Comparison of ENCODE assay signal across 24 mouse cellular contexts in the genomic region with DNA sequence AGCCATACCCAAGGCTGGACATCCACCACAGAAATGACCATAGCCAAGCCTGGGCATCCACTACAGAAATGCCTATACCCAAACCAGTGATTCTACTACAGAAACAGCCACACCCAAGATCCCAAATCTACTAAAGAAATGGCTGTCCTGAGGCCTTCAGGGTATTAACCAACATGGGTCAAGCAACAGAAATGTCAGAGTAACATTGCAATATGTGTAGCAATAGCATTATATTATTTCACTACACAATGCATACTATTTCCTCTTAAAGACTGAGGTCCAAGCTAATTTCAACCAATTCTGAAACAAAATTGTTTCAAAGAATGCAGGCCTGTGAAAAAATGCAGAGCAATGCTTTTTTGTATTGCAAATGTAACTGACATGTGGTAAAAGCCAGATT.
"Had no signal": no experiment of that assay in that cellular context is flagged by ENCODE, and none has a peak within 500 bp of the region (broad histone marks: within the 10 kb centered on the region; RNA-seq: fewer than 3 reads in every experiment).

No protein-coding gene starts in this region.

- H3K36me3 ChIP-seq: heart, embryonic 10.5 days; heart, embryonic 12.5 days; hindbrain, embryonic 10.5 days; hindbrain, embryonic 12.5 days; limb, embryonic 10.5 days; limb, embryonic 12.5 days had no signal

- H3K4me1 ChIP-seq: heart, embryonic 10.5 days; heart, embryonic 12.5 days; hindbrain, embryonic 12.5 days; limb, embryonic 12.5 days had no signal

- H3K4me2 ChIP-seq: heart, embryonic 12.5 days; hindbrain, embryonic 12.5 days; hindbrain, embryonic 14.5 days; limb, embryonic 12.5 days; liver, embryonic 11.5 days had no signal

- H3K9ac ChIP-seq: forebrain, postnatal 0 days; heart, embryonic 12.5 days; hindbrain, embryonic 12.5 days; hindbrain, embryonic 14.5 days; limb, embryonic 12.5 days had no signal

- H3K4me3 ChIP-seq: heart, embryonic 10.5 days; heart, embryonic 12.5 days; hindbrain, embryonic 10.5 days; hindbrain, embryonic 12.5 days; layer of hippocampus, adult 2 months; left cerebral cortex, adult 2 months; limb, embryonic 10.5 days; limb, embryonic 12.5 days had no signal

- H3K27me3 ChIP-seq: heart, embryonic 12.5 days; hindbrain, embryonic 12.5 days; limb, embryonic 12.5 days had no signal

- DNase-seq: forebrain, postnatal 0 days; gastrocnemius, postnatal 14 days; gastrocnemius, postnatal 36 days; heart, postnatal 10 days; heart, postnatal 4 days; kidney, adult 18-20 months; kidney, adult 8-10 months; kidney, postnatal 10 days; kidney, postnatal 25 days; kidney, postnatal 4 days; liver had no signal

- ATAC-seq: forebrain, postnatal 0 days; hindbrain, embryonic 16.5 days; inflammation-experienced regulatory T-cells, adult 6 months; intestine, postnatal 0 days had no signal

- H3K27ac ChIP-seq: heart, embryonic 10.5 days; hindbrain, embryonic 10.5 days; hindbrain, embryonic 12.5 days; hindbrain, embryonic 14.5 days; layer of hippocampus, adult 2 months; left cerebral cortex, adult 2 months; limb, embryonic 10.5 days; limb, embryonic 12.5 days had no signal

- H3K9me3 ChIP-seq: heart, embryonic 10.5 days; heart, embryonic 12.5 days; hindbrain, embryonic 10.5 days; hindbrain, embryonic 12.5 days; limb, embryonic 10.5 days; limb, embryonic 12.5 days had no signal
